ENCODE assay signal across 21 mouse cellular contexts in genomic region chr9:51653376-51654292, GRCm38 (mm10).
A peak's percentile ranks its signal among the peaks of the same experiment; 100 is the strongest.
DNase-seq lines count a peak whose midpoint lies in the region; ATAC-seq and TF ChIP-seq lines count a peak whose summit lies in the region.
"Had no signal": no experiment of that assay in that cellular context is flagged by ENCODE, and none has a peak within 500 bp of the region (broad histone marks: within the 10 kb centered on the region; RNA-seq: fewer than 3 reads in every experiment).

No protein-coding gene starts in this region.

- WGBS in hindbrain, embryonic 15.5 days, result 59% methylated on average over 4 of the region's 4 CpGs
- WGBS in hindbrain, embryonic 12.5 days, result 68% methylated on average over 4 of the region's 4 CpGs
- 39% methylated on average over 4 of the region's 4 CpGs for WGBS in neural tube, embryonic 15.5 days
- 64% methylated on average over 4 of the region's 4 CpGs for WGBS in liver, embryonic 12.5 days (ENCODE audit: insufficient replicate concordance)

- TF ChIP-seq POLR2A in brain, embryonic 14.5 days (IDR thresholded peaks at IDR 0.05; ENCODE audit: borderline replicate concordance, extremely low read depth, insufficient read depth, insufficient read length, poor library complexity, severe bottlenecking), result no peak

- H3K9me3 ChIP-seq in hindbrain, embryonic 15.5 days, result no peaks in the 10 kb centered on the region
- no peaks in the 10 kb centered on the region for H3K9me3 ChIP-seq in hindbrain, embryonic 12.5 days (replicated peaks)
- H3K9me3 ChIP-seq in neural tube, embryonic 15.5 days (replicated peaks), result no peaks in the 10 kb centered on the region
- no peaks in the 10 kb centered on the region for H3K9me3 ChIP-seq in liver, embryonic 12.5 days (replicated peaks)
- H3K9me3 ChIP-seq: embryonic facial prominence, embryonic 10.5 days; heart, embryonic 13.5 days; intestine, embryonic 15.5 days; kidney, embryonic 15.5 days; limb, embryonic 10.5 days; megakaryocyte, embryonic 14.5 days had no signal

- no peaks in the 10 kb centered on the region for H3K27me3 ChIP-seq in hindbrain, embryonic 15.5 days
- H3K27me3 ChIP-seq in hindbrain, embryonic 12.5 days, result no peaks in the 10 kb centered on the region
- H3K27me3 ChIP-seq in neural tube, embryonic 15.5 days (replicated peaks), result no peaks in the 10 kb centered on the region
- no peaks in the 10 kb centered on the region for H3K27me3 ChIP-seq in liver, embryonic 12.5 days (replicated peaks)
- H3K27me3 ChIP-seq: heart, embryonic 13.5 days; intestine, embryonic 15.5 days; kidney, embryonic 15.5 days; megakaryocyte, embryonic 14.5 days had no signal

- H3K9ac ChIP-seq in hindbrain, embryonic 15.5 days, result no peak overlapping the region
- H3K9ac ChIP-seq in hindbrain, embryonic 12.5 days, result no peak overlapping the region
- H3K9ac ChIP-seq in neural tube, embryonic 15.5 days (replicated peaks), result no peak overlapping the region
- no peak overlapping the region for H3K9ac ChIP-seq in liver, embryonic 12.5 days
- H3K9ac ChIP-seq: heart, embryonic 13.5 days; intestine, embryonic 15.5 days; kidney, embryonic 15.5 days had no signal

- H3K4me3 ChIP-seq in hindbrain, embryonic 15.5 days, result no peak overlapping the region
- H3K4me3 ChIP-seq in hindbrain, embryonic 12.5 days, result no peak overlapping the region
- no peak overlapping the region for H3K4me3 ChIP-seq in neural tube, embryonic 15.5 days (replicated peaks)
- H3K4me3 ChIP-seq in liver, embryonic 12.5 days, result no peak overlapping the region
- H3K4me3 ChIP-seq: embryonic facial prominence, embryonic 10.5 days; heart, embryonic 13.5 days; intestine, embryonic 15.5 days; kidney, embryonic 15.5 days; limb, embryonic 10.5 days; megakaryocyte, embryonic 14.5 days had no signal

- DNase-seq in cerebellum, adult 9-10 months, result peak; percentile 4
- no peak for DNase-seq in cerebellum, adult 9-11 months
- peak; percentile 82 for DNase-seq in brain, embryonic 14.5 days (ENCODE audit: low read depth)
- DNase-seq in adrenal gland, postnatal 36 days, result no peak
- DNase-seq: adrenal gland, postnatal 10 days; cerebellum, adult 11-12 months; cerebellum, postnatal 36 days; heart, postnatal 36 days; lung, adult 18-20 months; thymus, postnatal 14 days had no signal

- no peak for TF ChIP-seq CTCF in brain, embryonic 14.5 days (IDR thresholded peaks at IDR 0.05; ENCODE audit: borderline replicate concordance, extremely low read depth, insufficient read depth, insufficient read length)

- no peak overlapping the region for H3K4me2 ChIP-seq in hindbrain, embryonic 15.5 days
- H3K4me2 ChIP-seq in hindbrain, embryonic 12.5 days (replicated peaks), result no peak overlapping the region
- no peak overlapping the region for H3K4me2 ChIP-seq in neural tube, embryonic 15.5 days
- no peak overlapping the region for H3K4me2 ChIP-seq in liver, embryonic 12.5 days
- H3K4me2 ChIP-seq: heart, embryonic 13.5 days; intestine, embryonic 15.5 days; kidney, embryonic 15.5 days had no signal

- peak overlapping the region; percentile 48; the same call in 1 of the 2 replicates for H3K27ac ChIP-seq in hindbrain, embryonic 15.5 days (replicated peaks)
- H3K27ac ChIP-seq in hindbrain, embryonic 12.5 days, result no peak overlapping the region
- H3K27ac ChIP-seq in neural tube, embryonic 15.5 days (replicated peaks), result peak overlapping the region; percentile 69
- no peak overlapping the region for H3K27ac ChIP-seq in liver, embryonic 12.5 days
- H3K27ac ChIP-seq: embryonic facial prominence, embryonic 10.5 days; heart, embryonic 13.5 days; intestine, embryonic 15.5 days; kidney, embryonic 15.5 days; limb, embryonic 10.5 days had no signal

- no peaks in the 10 kb centered on the region for H3K36me3 ChIP-seq in hindbrain, embryonic 15.5 days
- no peaks in the 10 kb centered on the region for H3K36me3 ChIP-seq in hindbrain, embryonic 12.5 days
- H3K36me3 ChIP-seq in neural tube, embryonic 15.5 days, result no peaks in the 10 kb centered on the region
- no peaks in the 10 kb centered on the region for H3K36me3 ChIP-seq in liver, embryonic 12.5 days
- H3K36me3 ChIP-seq: embryonic facial prominence, embryonic 10.5 days; heart, embryonic 13.5 days; intestine, embryonic 15.5 days; kidney, embryonic 15.5 days; limb, embryonic 10.5 days had no signal

- peaks cover 10% of the 10 kb centered on the region for H3K4me1 ChIP-seq in hindbrain, embryonic 15.5 days (replicated peaks)
- no peaks in the 10 kb centered on the region for H3K4me1 ChIP-seq in hindbrain, embryonic 12.5 days
- peaks cover 14% of the 10 kb centered on the region for H3K4me1 ChIP-seq in neural tube, embryonic 15.5 days
- no peaks in the 10 kb centered on the region for H3K4me1 ChIP-seq in liver, embryonic 12.5 days
- H3K4me1 ChIP-seq: embryonic facial prominence, embryonic 10.5 days; heart, embryonic 13.5 days; intestine, embryonic 15.5 days; kidney, embryonic 15.5 days; limb, embryonic 10.5 days; megakaryocyte, embryonic 14.5 days had no signal

- no peak for ATAC-seq in hindbrain, embryonic 15.5 days (ENCODE audit: low FRiP score, low read depth)
- no peak for ATAC-seq in hindbrain, embryonic 12.5 days (ENCODE audit: low FRiP score)
- ATAC-seq in neural tube, embryonic 15.5 days (ENCODE audit: low FRiP score), result peak; percentile 47
- no peak for ATAC-seq in liver, embryonic 12.5 days
- ATAC-seq: activated CD4-positive, CD25-positive, alpha-beta regulatory T cell, adult 4 months; intestine, embryonic 15.5 days had no signal

Comparison
In these comparisons a context has a peak if more than half of its experiments do, and no peak if none do; other contexts are left out.
1. DNase-seq: peak in cerebellum, adult 9-10 months (single experiment) and brain, embryonic 14.5 days (single experiment); none in cerebellum, adult 9-11 months (single experiment) and adrenal gland, postnatal 36 days (0 of 2).
2. H3K27ac ChIP-seq: peak in hindbrain, embryonic 15.5 days (single experiment) and neural tube, embryonic 15.5 days (single experiment); none in hindbrain, embryonic 12.5 days (single experiment) and liver, embryonic 12.5 days (single experiment).